Mouse (Mus musculus): ENCODE data around the gene Fbxo48. TPM values are rescaled to one million over a fixed set of nuclear protein-coding genes. Genes with fewer than 3 reads are reported as not detected.
A peak's percentile ranks its signal among the peaks of the same experiment; 100 is the strongest.

Fbxo48 gene
- total and polyA plus RNA-seq, 3 experiments = 1.3 to 48.9 (median 16.0) TPM

DNA sequence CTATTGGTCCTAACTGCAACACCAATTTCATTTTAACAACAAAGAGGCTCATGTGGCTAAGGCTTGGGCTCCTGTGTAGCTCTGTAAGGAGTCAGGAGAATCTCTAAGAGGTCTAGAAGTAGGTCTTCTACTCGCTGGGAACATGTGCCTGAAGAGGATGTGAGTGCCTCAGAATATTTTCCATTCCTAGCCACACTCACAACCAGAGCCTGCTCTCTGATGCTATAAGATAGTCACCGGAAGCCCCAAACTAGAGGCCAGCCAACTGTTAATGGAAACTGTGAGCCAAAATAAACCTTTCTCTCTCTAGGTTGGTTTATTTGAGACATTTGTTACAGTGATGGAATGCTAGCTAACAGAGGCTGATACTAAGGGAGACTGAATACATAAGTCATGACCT, 26.4 kb downstream of the Fbxo48 start:
- Histone ChIP-seq H3K27me3 (ENCODE audit: insufficient read depth, low read length) (no peaks in the 10 kb centered on the region), H3K4me1 (ENCODE audit: insufficient read depth, low read depth, low read length) (peaks cover 3% of the 10 kb centered on the region; the same call in 1 of the 2 replicates), H3K36me3 (replicated peaks) (peaks cover 78% of the 10 kb centered on the region), H3K9me3 (replicated peaks) (no peaks in the 10 kb centered on the region), H3K4me3 (ENCODE audit: low read depth, low read length) (no peak overlapping the region)
- TF ChIP-seq GATA1 (IDR thresholded peaks at IDR 0.05; ENCODE audit: borderline replicate concordance, low read length) (no peak), CTCF (IDR thresholded peaks at IDR 0.05; ENCODE audit: low read depth, low read length) (no peak), POLR2AphosphoS5 (IDR thresholded peaks at IDR 0.05; ENCODE audit: insufficient replicate concordance, low read depth, low read length) (no peak)
- DNase-seq (ENCODE audit: low spot score) = no peak
- no peak for ATAC-seq (ENCODE audit: extremely low read depth, insufficient number of reproducible peaks, low FRiP score, poor library complexity, severe bottlenecking)

DNA sequence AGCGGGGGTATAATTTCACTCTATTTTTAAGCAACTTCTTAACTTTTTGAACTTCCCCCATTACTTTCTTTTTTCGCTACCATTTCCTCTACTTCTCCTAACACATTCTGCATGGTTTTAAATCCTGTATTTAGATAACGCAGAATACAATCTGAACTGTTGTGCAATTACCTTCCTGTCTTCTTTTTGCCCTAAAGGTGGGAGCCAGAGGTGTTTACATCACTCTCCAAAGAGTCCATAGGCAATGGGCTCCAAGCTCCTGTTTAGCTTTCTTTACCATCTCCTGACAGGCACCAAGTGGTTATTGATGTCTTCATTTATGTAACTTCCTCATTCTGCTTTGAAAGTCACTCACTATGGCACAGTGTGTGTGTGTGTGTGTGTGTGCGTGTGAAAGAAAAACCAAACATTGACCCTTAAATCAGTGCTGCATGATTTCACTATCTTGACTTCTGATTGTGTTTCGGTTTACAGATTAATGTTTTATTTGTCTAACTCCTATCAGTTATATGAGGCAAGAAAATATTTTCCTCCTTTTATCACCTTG, 27.1 kb downstream of the Fbxo48 start:
- Histone ChIP-seq H3K4me1 (ENCODE audit: insufficient read depth, low read depth, low read length) (peaks cover 3% of the 10 kb centered on the region; the same call in 1 of the 2 replicates), H3K27me3 (ENCODE audit: insufficient read depth, low read length) (no peaks in the 10 kb centered on the region), H3K4me3 (ENCODE audit: low read depth, low read length) (no peak overlapping the region), H3K36me3 (replicated peaks) (peaks cover 79% of the 10 kb centered on the region), H3K9me3 (replicated peaks) (no peaks in the 10 kb centered on the region)
- DNase-seq (ENCODE audit: low spot score) = no peak
- TF ChIP-seq POLR2AphosphoS5 (IDR thresholded peaks at IDR 0.05; ENCODE audit: insufficient replicate concordance, low read depth, low read length) (no peak), TAL1 (conservative IDR thresholded peaks at IDR 0.05; ENCODE audit: low read depth, low read length) (no peak), GATA2 (IDR thresholded peaks at IDR 0.05; ENCODE audit: borderline replicate concordance, low read depth, low read length) (no peak), GATA1 (IDR thresholded peaks at IDR 0.05; ENCODE audit: borderline replicate concordance, low read length) (no peak), CTCF (IDR thresholded peaks at IDR 0.05; ENCODE audit: low read depth, low read length) (no peak)
- peak; percentile 31; the same call in 1 of the 2 replicates for ATAC-seq (ENCODE audit: extremely low read depth, insufficient number of reproducible peaks, low FRiP score, poor library complexity, severe bottlenecking)

DNA sequence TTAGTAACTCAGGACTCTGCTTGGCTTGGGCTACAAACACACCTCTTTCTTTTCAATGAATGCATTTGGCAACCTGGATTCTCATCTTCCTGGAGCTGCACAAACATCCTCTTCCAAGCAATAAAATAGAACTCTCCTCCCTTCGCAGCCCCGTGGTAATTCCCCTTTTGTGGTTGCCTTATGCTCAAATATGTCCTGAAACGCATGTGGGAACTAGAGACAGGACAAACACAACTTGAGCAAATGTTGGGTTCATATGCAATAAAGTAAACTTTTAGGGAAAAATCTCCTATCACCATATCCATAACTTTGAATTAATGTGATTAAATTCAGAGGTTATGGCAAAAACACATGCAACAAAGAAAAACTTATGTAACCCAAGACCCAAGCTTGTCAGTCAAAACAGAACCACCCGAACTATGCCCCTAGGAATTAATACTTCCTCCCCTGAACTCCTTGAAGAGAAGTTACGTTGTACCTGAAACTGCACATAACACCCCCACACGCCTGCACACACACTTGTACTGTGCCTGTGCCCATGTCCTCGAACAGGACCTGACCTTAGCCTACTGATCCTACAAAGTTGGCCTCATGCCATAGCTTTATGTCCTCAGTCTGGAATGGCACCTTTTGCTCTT, 35.5 kb downstream of the Fbxo48 start:
- peaks cover 84% of the 10 kb centered on the region for H3K36me3 ChIP-seq (replicated peaks)
- no peak overlapping the region for H3K4me3 ChIP-seq (ENCODE audit: low read depth, low read length)
- TF ChIP-seq POLR2AphosphoS5 (IDR thresholded peaks at IDR 0.05; ENCODE audit: insufficient replicate concordance, low read depth, low read length) = no peak
- H3K9me3 ChIP-seq (replicated peaks) = no peaks in the 10 kb centered on the region
- no peaks in the 10 kb centered on the region; the same call in 1 of the 2 replicates for H3K4me1 ChIP-seq (ENCODE audit: insufficient read depth, low read depth, low read length)
- no peak for DNase-seq (ENCODE audit: low spot score)
- no peaks in the 10 kb centered on the region for H3K27me3 ChIP-seq (ENCODE audit: insufficient read depth, low read length)
- no peak for ATAC-seq (ENCODE audit: extremely low read depth, insufficient number of reproducible peaks, low FRiP score, poor library complexity, severe bottlenecking)

DNA sequence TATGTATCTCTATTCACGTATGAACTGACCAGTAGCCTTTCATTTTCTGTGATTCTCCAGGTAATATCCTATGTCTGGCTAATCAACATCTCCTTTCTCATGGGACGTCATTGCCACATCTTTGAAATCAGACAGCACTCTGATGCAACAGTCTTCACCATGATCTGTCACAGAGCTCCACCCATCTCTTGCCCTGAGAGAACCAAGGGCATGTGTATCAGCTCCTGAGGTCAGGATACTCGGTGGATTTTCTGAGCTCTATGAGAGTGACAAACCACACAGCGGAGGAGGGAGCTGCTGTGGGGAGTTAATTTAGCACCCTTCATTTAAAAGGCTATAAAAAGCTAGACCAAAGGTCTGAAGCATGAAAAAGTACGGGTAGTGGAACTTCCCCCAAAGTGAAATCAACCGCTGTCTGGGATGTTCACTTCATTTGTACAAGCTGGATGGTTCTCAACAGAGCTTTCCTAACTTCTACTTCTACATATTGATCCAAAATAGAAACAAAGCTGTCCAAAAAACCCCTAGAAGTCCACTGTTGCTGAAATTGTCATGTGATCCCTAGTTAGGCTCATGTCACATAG, 36.7 kb downstream of the Fbxo48 start:
- no peaks in the 10 kb centered on the region for H3K27me3 ChIP-seq (ENCODE audit: insufficient read depth, low read length)
- H3K4me1 ChIP-seq (ENCODE audit: insufficient read depth, low read depth, low read length) = no peaks in the 10 kb centered on the region; the same call in 1 of the 2 replicates
- no peak overlapping the region for H3K4me3 ChIP-seq (ENCODE audit: low read depth, low read length)
- H3K36me3 ChIP-seq (replicated peaks) = peaks cover 89% of the 10 kb centered on the region
- DNase-seq (ENCODE audit: low spot score) = no peak
- no peaks in the 10 kb centered on the region for H3K9me3 ChIP-seq (replicated peaks)
- TF ChIP-seq CTCF (IDR thresholded peaks at IDR 0.05; ENCODE audit: low read depth, low read length) (no peak), POLR2AphosphoS5 (IDR thresholded peaks at IDR 0.05; ENCODE audit: insufficient replicate concordance, low read depth, low read length) (no peak), TAL1 (conservative IDR thresholded peaks at IDR 0.05; ENCODE audit: low read depth, low read length) (no peak), GATA1 (IDR thresholded peaks at IDR 0.05; ENCODE audit: borderline replicate concordance, low read length) (no peak), GATA2 (IDR thresholded peaks at IDR 0.05; ENCODE audit: borderline replicate concordance, low read depth, low read length) (no peak)
- no peak for ATAC-seq (ENCODE audit: extremely low read depth, insufficient number of reproducible peaks, low FRiP score, poor library complexity, severe bottlenecking)

DNA sequence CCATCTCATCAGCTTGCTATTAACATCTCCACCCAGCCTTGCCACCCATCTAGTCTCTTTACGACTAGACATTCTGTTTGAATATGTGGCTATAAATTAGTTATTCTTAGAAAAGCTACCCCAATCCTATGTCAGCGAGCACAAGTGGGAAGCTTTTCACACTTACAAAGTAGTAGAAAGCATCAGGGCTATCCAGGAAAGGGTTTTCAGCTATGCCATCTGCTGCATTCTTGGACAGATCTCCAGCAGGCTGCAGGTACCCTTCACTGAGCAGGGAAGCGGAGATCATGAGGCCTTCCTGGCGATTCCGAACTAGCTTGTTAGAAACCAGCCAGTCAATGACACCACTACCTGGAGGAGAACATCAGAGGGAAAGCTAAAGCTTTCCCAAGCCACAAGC, 38.7 kb downstream of the Fbxo48 start:
- TF ChIP-seq GATA1 (IDR thresholded peaks at IDR 0.05; ENCODE audit: borderline replicate concordance, low read length) (no peak), GATA2 (IDR thresholded peaks at IDR 0.05; ENCODE audit: borderline replicate concordance, low read depth, low read length) (no peak), TAL1 (conservative IDR thresholded peaks at IDR 0.05; ENCODE audit: low read depth, low read length) (no peak), POLR2AphosphoS5 (IDR thresholded peaks at IDR 0.05; ENCODE audit: insufficient replicate concordance, low read depth, low read length) (no peak), CTCF (IDR thresholded peaks at IDR 0.05; ENCODE audit: low read depth, low read length) (no peak)
- Histone ChIP-seq H3K27me3 (ENCODE audit: insufficient read depth, low read length) (no peaks in the 10 kb centered on the region), H3K36me3 (replicated peaks) (peaks cover 93% of the 10 kb centered on the region), H3K9me3 (replicated peaks) (no peaks in the 10 kb centered on the region), H3K4me1 (ENCODE audit: insufficient read depth, low read depth, low read length) (no peaks in the 10 kb centered on the region; the same call in 1 of the 2 replicates), H3K4me3 (ENCODE audit: low read depth, low read length) (no peak overlapping the region)
- ATAC-seq (ENCODE audit: extremely low read depth, insufficient number of reproducible peaks, low FRiP score, poor library complexity, severe bottlenecking) = no peak
- DNase-seq (ENCODE audit: low spot score) = no peak

DNA sequence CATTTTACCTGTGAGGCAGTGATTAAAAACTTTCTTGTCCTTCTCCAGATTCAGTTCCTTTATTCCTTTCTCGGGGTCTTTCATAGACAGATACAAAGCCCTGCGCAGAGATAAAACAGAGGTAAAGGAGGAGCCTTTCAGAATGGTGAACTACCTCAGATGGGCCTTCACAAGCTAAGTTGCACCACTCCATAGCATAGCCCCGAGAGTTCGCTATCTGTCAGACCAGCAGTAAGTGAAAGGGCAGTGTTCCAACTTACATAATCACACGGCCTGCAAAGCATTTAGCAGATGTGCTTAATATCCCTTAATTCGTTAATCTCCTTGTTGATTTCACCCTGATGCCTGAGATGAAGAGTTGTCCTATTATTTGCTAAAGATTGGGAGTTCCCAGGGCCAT, 41.7 kb downstream of the Fbxo48 start:
- peaks cover 4% of the 10 kb centered on the region; the same call in 1 of the 2 replicates for H3K4me1 ChIP-seq (ENCODE audit: insufficient read depth, low read depth, low read length)
- H3K27me3 ChIP-seq (ENCODE audit: insufficient read depth, low read length) = no peaks in the 10 kb centered on the region
- no peaks in the 10 kb centered on the region for H3K9me3 ChIP-seq (replicated peaks)
- no peak for TF ChIP-seq GATA2 (IDR thresholded peaks at IDR 0.05; ENCODE audit: borderline replicate concordance, low read depth, low read length)
- TF ChIP-seq TAL1 (conservative IDR thresholded peaks at IDR 0.05; ENCODE audit: low read depth, low read length) = no peak
- no peak for TF ChIP-seq CTCF (IDR thresholded peaks at IDR 0.05; ENCODE audit: low read depth, low read length)
- DNase-seq (ENCODE audit: low spot score) (no peak), ATAC-seq (ENCODE audit: extremely low read depth, insufficient number of reproducible peaks, low FRiP score, poor library complexity, severe bottlenecking) (no peak)
- H3K36me3 ChIP-seq (replicated peaks) = peaks cover 84% of the 10 kb centered on the region
- no peak overlapping the region for H3K4me3 ChIP-seq (ENCODE audit: low read depth, low read length)

Measured in G1E (cell line).